Mouse (Mus musculus) myocyte (in vitro differentiated cells): ENCODE results near the gene Drg1.
"Not testable (repeated sequence)": the region's sequence is repeated elsewhere in the genome, so short reads cannot be mapped to it uniquely, and the experiment has no call there.

ENCODE experiments used
- E2F4 ChIP-seq: IDR thresholded peaks from one replicate; pipeline ENCODE4 v1.6.1; 2011; ENCODE audit warnings: mild to moderate bottlenecking, control low read depth, moderate library complexity; ENCODE audit not compliant: insufficient read depth
- MAX ChIP-seq: IDR thresholded peaks from one replicate; pipeline ENCODE4 v1.6.1; 2011; ENCODE audit warnings: low read depth, mild to moderate bottlenecking, control low read depth
- MYOD1 ChIP-seq, 3 experiments: IDR thresholded peaks; one replicate each; pipeline ENCODE4 v1.6.1; 2011; ENCODE audit warnings: control low read depth in 2 of 3, low read depth in 2 of 3, mild to moderate bottlenecking in 2 of 3, moderate library complexity in 1 of 3; ENCODE audit not compliant: insufficient read length in 2 of 3, control insufficient read depth in 1 of 3
- MYOG ChIP-seq, 3 experiments: IDR thresholded peaks; one replicate each; pipeline ENCODE4 v1.6.1; 2011; ENCODE audit warnings: control low read depth in 2 of 3, low read depth in 2 of 3, mild to moderate bottlenecking in 2 of 3; ENCODE audit not compliant: insufficient read length in 2 of 3, control insufficient read depth in 1 of 3, insufficient read depth in 1 of 3
- POLR2A ChIP-seq: IDR thresholded peaks from one replicate; pipeline ENCODE4 v1.6.1; 2011; ENCODE audit warnings: low read depth, mild to moderate bottlenecking, control low read depth, moderate library complexity; ENCODE audit not compliant: insufficient read length
- POLR2AphosphoS2 ChIP-seq: IDR thresholded peaks from one replicate; pipeline ENCODE4 v1.6.1; 2011; ENCODE audit warnings: low read depth, control low read depth; ENCODE audit not compliant: insufficient read length
- REST ChIP-seq: IDR thresholded peaks from one replicate; pipeline ENCODE4 v1.6.1; 2011; ENCODE audit warnings: mild to moderate bottlenecking, control low read depth, moderate library complexity; ENCODE audit not compliant: insufficient read depth, insufficient read length
- TCF12 ChIP-seq: IDR thresholded peaks from one replicate; pipeline ENCODE4 v1.6.1; 2011; ENCODE audit warnings: mild to moderate bottlenecking, control low read depth; ENCODE audit not compliant: poor library complexity, insufficient read depth, severe bottlenecking
- USF1 ChIP-seq: IDR thresholded peaks from one replicate; pipeline ENCODE4 v1.6.1; 2011; ENCODE audit warnings: low read depth, mild to moderate bottlenecking, control low read depth, moderate library complexity

DNA sequence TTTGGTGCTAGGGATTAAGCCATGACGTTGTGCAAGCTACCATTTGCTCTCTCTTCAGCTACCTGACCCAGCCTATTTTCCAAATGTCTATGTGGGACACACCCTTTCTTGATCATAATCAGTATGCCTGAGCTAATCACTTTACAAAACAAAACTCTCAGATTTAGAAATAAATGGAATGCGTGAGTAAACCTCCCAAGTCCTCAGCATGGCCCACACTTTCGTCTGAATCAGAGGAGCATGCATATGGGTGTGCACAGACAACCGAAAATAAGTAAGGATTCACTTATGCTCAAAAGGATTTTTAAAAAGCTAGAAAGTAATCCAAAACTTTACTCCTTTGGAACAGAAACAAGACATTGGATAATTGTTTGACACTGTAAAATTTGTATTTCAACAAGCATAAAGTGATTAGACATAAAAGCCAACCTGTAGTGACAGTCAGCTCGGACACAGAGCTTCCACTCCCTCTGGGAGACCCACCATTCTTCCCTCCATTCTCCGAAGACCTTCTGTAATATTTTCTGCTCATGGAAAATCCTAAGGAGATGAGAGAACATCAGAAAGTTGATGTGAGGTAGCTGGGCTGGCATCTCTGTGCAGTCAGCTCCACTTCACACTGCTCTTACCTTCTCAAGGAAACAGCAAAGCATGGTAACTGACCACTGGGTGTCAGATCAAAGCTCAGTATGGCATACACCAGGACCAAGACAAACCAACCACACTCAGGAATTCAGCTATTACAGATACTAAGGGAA, 87.1 kb downstream of the Drg1 start:
- not testable (repeated sequence) for TF ChIP-seq POLR2A; USF1; MAX; MYOD1 (IDR thresholded peaks at IDR 0.05; ENCODE audit: control insufficient read depth in 1 of 3, insufficient read length in 2 of 3, low read depth in 2 of 3); MYOG (IDR thresholded peaks at IDR 0.05; ENCODE audit: control insufficient read depth in 1 of 3, insufficient read depth in 1 of 3, insufficient read length in 2 of 3, low read depth in 2 of 3); POLR2AphosphoS2; REST; E2F4; TCF12
